Mouse (Mus musculus): ENCODE data around the gene Slc20a1.

The Slc20a1 gene

GRCm38 (mm10) chr2:129226296-129226851 lies 27.8 kb downstream of the Slc20a1 start:
- DNase-seq (ENCODE audit: extremely low read depth, low read depth), result peak; percentile 96

- DNase-seq (ENCODE audit: extremely low read depth, low read depth), result peak; percentile 18
These were observed 28.5 kb downstream of the Slc20a1 start for GRCm38 (mm10) chr2:129227011-129227529.

- DNase-seq (ENCODE audit: extremely low read depth, low read depth), result peak; percentile 77
These were observed 29.1 kb downstream of the Slc20a1 start for GRCm38 (mm10) chr2:129227709-129228108.

- DNase-seq (ENCODE audit: extremely low read depth, low read depth), result peak; percentile 10
These were observed 30.0 kb downstream of the Slc20a1 start for GRCm38 (mm10) chr2:129228571-129228970.

GRCm38 (mm10) chr2:129229316-129229715 lies 30.8 kb downstream of the Slc20a1 start:
- no peak for DNase-seq (ENCODE audit: extremely low read depth, low read depth)

- no peak for DNase-seq (ENCODE audit: extremely low read depth, low read depth)
These were observed 33.5 kb downstream of the Slc20a1 start for GRCm38 (mm10) chr2:129232023-129232422.

- DNase-seq (ENCODE audit: extremely low read depth, low read depth), result no peak
These were observed 33.9 kb downstream of the Slc20a1 start for GRCm38 (mm10) chr2:129232484-129232883.

GRCm38 (mm10) chr2:129233218-129233617 lies 34.7 kb downstream of the Slc20a1 start:
- DNase-seq (ENCODE audit: extremely low read depth, low read depth), result peak; percentile 11

- DNase-seq (ENCODE audit: extremely low read depth, low read depth), result peak; percentile 82
These were observed 35.4 kb downstream of the Slc20a1 start for GRCm38 (mm10) chr2:129233803-129234477.

- peak; percentile 56 for DNase-seq (ENCODE audit: extremely low read depth, low read depth)
These were observed 36.2 kb downstream of the Slc20a1 start for GRCm38 (mm10) chr2:129234731-129235130.

- DNase-seq (ENCODE audit: extremely low read depth, low read depth), result no peak
These were observed 38.0 kb downstream of the Slc20a1 start for GRCm38 (mm10) chr2:129236526-129236925.

- DNase-seq (ENCODE audit: extremely low read depth, low read depth), result no peak
These were observed 42.3 kb downstream of the Slc20a1 start for GRCm38 (mm10) chr2:129240726-129241432.

- DNase-seq (ENCODE audit: extremely low read depth, low read depth), result no peak
These were observed 43.6 kb downstream of the Slc20a1 start for GRCm38 (mm10) chr2:129241845-129242833.

GRCm38 (mm10) chr2:129243005-129243404 lies 44.4 kb downstream of the Slc20a1 start:
- no peak for DNase-seq (ENCODE audit: extremely low read depth, low read depth)

GRCm38 (mm10) chr2:129243786-129244185 lies 45.2 kb downstream of the Slc20a1 start:
- no peak for DNase-seq (ENCODE audit: extremely low read depth, low read depth)

GRCm38 (mm10) chr2:129244446-129245120 lies 46.0 kb downstream of the Slc20a1 start:
- DNase-seq (ENCODE audit: extremely low read depth, low read depth), result no peak

- DNase-seq (ENCODE audit: extremely low read depth, low read depth), result no peak
These were observed 47.1 kb downstream of the Slc20a1 start for GRCm38 (mm10) chr2:129245618-129246017.

GRCm38 (mm10) chr2:129246436-129246835 lies 47.9 kb downstream of the Slc20a1 start:
- no peak for DNase-seq (ENCODE audit: extremely low read depth, low read depth)

GRCm38 (mm10) chr2:129246924-129247323 lies 48.4 kb downstream of the Slc20a1 start:
- DNase-seq (ENCODE audit: extremely low read depth, low read depth), result no peak

GRCm38 (mm10) chr2:129247707-129248121 lies 49.1 kb downstream of the Slc20a1 start:
- DNase-seq (ENCODE audit: extremely low read depth, low read depth), result no peak

All from MEL-GATA-1-ER (cell line).